Mouse (Mus musculus) heart, adult 11 months (tissue): ENCODE measurements around the gene Poc1a.
A peak's percentile ranks its signal among the peaks of the same experiment; 100 is the strongest.

ENCODE experiments used
- DNase-seq: peaks from one replicate; pipeline ENCODE4 v3.0.0; 2022

The Poc1a gene

GRCm38 (mm10) chr9:106338462-106339172, 57.8 kb downstream of the Poc1a start:
- DNase-seq, result no peak

DNA sequence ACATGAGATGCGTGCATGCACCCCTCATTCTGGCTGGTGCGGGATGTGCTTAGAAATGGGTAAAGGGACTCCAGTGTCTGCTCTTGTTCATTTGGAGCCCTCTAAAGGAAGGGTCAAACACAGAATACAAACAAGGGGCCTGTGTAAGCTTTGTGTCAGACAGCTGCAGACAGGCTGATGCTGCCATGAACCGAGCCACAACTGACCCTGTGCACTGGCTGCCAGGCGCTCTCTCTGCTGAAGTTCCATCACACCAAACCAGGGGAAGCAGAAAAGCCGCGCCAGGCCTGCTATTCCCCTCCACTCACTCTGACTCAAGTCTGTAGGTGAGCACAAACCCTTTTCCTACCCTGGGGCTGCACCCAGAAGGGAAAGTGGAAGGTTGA, 58.3 kb downstream of the Poc1a start:
- DNase-seq, result no peak

DNA sequence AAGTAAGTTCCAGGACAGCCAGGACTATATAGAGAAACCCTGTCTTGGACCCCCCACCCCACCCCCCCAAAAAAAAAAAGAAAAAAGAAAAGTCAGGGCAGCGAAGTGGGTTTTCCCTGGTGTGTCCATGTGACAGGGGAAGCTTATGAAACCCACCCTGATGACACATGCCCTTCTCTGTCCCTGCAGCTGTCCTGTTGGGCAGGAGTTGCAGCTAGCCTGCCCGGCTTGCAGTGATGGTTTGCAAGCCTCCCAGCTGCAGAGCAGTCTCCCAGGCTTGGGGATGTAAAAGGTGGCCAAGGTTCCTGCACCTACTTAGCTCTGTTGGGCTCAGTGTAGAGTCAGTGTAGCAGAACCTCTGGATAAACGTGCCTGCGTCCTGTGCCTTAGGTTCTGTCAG, 58.9 kb downstream of the Poc1a start:
- no peak for DNase-seq

DNA sequence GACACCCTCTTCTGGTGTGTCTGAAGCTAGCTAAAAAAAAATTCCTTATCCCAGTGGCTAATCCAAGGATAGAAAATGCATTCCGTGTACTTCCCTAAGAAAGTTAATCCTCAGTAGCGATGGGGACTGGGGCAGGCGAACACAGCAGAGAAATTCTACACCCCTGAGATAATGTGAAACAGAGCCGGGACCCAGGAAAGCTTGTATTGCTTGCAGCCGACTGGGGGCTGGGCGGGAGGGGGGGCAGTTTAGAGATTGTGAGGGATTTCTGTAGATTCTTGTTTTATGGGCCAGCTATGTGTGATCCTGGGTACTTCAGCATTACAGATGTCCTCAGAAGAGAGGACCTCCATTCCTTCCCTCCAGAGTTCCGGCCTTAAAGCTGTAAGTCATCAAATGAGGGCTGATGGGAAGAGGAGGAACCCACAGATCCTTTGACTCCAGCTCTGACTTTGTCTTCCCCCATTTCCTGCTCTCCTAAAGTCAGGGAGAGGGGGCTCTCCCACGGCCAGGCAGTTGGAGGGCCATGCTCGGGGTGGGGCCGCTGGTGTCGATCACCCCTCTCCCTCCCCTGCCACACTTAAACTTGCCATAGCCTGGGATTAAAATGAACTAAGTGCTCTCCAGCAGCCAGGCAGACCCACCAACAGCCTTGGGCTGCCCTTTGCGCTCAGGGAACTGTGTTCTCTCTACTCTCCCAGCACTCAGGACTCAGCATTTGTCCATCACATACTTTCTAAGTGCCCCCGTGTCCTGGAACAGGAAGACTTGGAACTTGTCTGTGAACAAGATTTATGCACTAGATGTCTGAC, 59.8 kb downstream of the Poc1a start:
- no peak for DNase-seq

- no peak for DNase-seq
Observed at GRCm38 (mm10) chr9:106341313-106341686, 60.4 kb downstream of the Poc1a start.

DNA sequence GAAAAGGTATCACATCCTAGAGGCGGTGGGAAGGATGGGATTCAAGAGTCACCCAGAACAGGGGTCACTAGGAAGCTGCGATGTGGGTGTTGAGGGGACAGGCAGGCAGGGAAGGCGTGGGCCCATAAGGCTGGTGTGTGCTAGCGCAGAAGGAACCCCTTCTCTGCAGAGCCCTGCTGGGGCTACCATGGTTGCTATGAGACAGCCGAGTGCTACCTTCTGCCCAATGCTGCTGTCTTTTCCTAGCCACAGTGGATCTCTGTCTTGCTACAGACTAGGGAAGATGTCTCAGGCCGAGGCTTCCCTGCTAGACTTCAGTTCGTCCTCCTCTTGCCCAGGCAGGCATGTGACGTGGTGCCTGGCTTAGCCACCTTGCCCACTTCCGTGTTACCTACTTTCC, 61.7 kb downstream of the Poc1a start:
- no peak for DNase-seq

GRCm38 (mm10) chr9:106345167-106345566, 64.3 kb downstream of the Poc1a start:
- peak; percentile 99 for DNase-seq

GRCm38 (mm10) chr9:106345630-106346029, 64.8 kb downstream of the Poc1a start:
- DNase-seq, result no peak

GRCm38 (mm10) chr9:106348281-106348680, 67.4 kb downstream of the Poc1a start:
- DNase-seq, result peak; percentile 87

DNA sequence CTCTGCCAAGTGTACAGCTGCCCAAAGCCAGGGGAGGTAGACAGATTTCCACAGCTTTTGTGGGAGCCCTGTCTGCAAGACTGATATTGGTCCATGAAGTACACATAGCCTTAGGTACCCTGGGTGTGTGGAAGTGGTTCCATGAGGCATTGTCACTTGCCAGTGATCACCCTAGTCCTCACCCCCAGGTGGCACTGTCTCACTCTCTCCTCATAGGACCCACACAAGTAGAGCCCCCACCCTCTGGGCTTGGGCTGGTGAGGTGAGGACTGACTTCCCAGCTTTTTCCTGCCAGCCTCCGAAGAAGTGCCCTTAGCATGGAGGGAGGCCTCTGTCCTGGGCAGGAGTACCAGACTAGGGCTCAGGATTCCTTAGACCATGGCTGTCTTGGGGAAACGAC, 68.2 kb downstream of the Poc1a start:
- peak; percentile 95 for DNase-seq

DNA sequence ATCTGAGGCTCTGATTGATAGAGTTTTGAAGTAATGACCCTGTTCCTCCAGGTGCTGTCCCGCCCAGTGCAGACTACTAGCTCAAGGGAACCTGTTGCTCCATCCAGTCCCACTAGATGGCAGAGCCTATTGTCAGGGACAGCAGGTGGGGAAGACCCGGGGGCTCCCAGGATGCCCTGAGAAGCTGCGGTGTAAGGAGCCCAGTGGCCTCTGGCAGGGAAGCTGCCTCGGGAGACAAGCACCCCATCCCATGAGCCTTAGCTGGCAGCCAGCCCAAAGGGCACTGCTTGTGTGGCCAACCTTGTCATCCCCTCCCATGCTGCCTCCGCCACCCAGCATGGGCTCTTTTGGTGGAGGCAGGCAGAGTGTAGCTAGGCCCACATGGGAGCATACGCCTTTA, 70.3 kb downstream of the Poc1a start:
- peak; percentile 91 for DNase-seq

- peak; percentile 95 for DNase-seq
Observed at GRCm38 (mm10) chr9:106353779-106354178, 72.9 kb downstream of the Poc1a start.

DNA sequence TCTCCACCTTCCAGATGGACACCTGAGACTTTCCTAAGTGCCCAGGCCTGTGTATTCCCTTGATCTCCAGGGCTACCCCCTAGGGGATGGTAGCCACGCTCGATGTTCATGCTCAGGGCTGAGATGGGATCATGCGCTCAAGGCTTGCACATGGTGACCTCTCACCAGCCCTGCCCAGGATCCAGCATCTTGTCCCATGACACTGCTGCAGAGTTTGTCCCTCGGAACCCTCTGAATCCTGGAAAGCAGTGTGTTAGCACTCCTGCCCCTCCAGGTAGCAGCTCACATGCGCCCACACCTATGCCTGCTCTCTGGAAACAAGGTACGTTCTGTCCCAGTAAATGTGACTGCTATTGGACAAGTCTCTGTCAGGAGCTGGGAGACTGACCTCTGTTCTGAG, 73.9 kb downstream of the Poc1a start:
- DNase-seq, result peak; percentile 92

DNA sequence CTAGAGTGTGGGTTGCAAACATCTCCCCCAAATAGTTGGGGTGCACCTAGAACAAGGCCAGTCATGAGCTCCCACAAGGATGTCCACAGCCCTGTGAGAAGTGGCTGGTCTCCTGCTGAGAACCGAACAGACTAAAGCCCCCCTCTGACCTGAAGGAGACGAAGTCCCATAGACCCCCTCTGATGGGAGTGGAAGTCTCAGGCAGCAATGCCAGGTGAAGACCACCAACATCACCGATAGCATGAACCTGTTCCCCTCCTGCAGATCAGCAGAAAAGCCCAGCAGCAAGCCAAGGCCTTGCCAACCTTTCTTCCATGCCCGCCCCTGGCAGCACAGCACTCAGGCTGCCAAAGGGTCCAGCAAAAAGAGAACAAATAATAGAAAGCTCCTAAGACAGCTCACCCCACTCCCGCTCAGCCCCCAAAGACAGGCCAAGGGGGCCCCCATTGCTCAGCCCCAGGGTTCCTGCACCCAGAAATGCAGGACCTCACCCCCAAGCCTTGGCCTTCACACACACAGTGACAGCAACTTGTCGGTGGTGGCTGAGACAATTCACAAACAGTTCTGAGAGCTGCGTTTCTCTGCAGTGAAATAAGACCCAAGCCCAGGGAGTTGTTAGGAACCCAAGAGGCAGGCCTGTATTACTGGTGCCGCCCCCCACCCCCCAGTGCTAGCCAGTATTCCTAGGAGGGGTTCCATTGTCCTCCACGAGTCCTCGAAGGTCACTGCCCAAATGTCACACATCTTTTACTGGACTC, 74.5 kb downstream of the Poc1a start:
- DNase-seq, result peak; percentile 91

GRCm38 (mm10) chr9:106355975-106356286, 75.1 kb downstream of the Poc1a start:
- peak; percentile 90 for DNase-seq

GRCm38 (mm10) chr9:106356323-106356844, 75.5 kb downstream of the Poc1a start:
- peak; percentile 87 for DNase-seq

GRCm38 (mm10) chr9:106357167-106357566, 76.3 kb downstream of the Poc1a start:
- DNase-seq, result no peak

- DNase-seq, result no peak
Observed at GRCm38 (mm10) chr9:106359297-106359696, 78.4 kb downstream of the Poc1a start.

- no peak for DNase-seq
Observed at GRCm38 (mm10) chr9:106361140-106361539, 80.3 kb downstream of the Poc1a start.

- DNase-seq, result no peak
Observed at GRCm38 (mm10) chr9:106365333-106365732, 84.5 kb downstream of the Poc1a start.

- peak; percentile 92 for DNase-seq
Observed at GRCm38 (mm10) chr9:106366188-106366587, 85.3 kb downstream of the Poc1a start.

- no peak for DNase-seq
Observed at GRCm38 (mm10) chr9:106367001-106367400, 86.1 kb downstream of the Poc1a start.

GRCm38 (mm10) chr9:106367592-106368111, 86.8 kb downstream of the Poc1a start:
- peak; percentile 100 for DNase-seq
